Mouse (Mus musculus) CH12F3 (cell line): ENCODE data around the gene Agps.

Experiments used
- in situ Hi-C: fragments of 300-500 bp; cut with MboI; formaldehyde crosslinking; loops from 2 replicates; pipeline ENCODE4 v1.14.3; 2020; ENCODE audit warnings: low sequenced_read_pairs

The Agps gene

DNA sequence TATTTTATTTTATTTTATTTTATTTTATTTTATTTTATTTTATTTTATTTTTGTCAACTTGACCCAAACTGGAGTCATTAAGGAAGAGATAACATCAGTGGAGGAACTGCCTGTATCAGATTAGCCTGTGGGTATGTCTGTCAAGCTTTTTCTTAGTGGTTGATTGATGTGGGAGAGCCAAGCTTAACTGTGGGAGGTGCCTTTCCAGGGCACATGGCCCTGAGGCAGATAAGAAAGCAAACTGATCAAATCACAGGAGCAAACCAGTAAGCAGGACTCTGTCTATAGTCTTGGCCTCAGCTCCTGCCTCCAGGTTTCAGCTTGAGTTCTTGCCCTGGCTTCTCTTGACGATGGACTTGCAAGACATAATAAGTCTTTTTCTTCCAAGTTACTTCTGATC is 6.4 kb upstream of the Agps start:
- in situ Hi-C loops: no loop called here

DNA sequence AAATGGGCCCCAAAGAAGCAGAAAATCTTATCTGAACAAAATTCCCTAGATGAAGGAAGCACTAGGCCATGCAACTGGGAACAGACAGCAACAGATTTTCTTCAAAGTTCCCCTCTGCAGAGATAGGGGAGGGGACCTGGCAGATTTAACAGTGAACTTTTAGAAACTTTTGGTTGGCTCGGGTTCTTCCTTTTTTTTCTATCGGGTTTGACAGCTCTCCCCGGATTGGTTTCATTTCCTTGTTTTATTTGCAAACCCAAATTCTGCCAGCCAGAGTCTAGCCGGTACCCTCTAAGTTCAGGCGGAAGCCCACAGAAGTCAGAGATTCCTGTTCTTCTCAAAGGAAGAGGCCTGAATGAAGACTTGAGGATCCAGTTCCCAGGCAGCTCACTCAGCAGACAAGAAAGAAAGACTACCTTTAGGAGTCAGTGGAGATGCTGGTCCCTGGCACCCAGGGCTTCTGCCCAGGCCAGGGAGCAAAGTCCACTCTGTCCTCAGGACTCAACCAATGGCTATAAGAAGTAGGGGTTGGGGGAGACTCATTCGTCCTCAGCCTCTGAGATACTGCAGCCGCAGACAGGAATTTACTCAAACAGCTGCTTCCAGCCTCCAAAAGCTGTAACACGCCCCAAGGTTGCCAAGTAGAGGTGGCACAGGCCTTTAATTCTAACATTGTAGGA is 2.9 kb upstream of the Agps start:
- in situ Hi-C loops: no loop called here

- in situ Hi-C loops: no loop called here
These were observed 1.7 kb upstream of the Agps start for GRCm38 (mm10) chr2:75830233-75830632.

DNA sequence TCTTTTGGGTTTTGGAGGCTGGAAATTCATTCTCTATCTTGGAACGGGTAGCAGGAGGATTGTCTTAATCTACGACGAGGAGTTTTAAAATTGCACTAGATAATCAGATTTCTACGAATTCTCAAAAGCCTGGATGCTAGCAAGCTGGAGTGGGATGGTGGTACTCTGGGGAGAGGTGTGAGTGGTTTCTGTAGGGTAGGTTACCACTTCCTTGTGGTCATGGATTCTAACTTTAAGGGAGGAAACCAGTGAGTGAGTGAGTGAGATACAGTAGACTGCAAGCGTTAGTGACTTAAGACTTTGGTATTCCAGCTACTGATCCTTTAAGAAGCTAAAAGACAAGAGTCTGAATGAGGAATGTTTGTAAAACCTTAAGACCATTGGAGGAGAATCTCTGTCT is 804 bp downstream of the Agps start:
- in situ Hi-C loops: no loop called here

DNA sequence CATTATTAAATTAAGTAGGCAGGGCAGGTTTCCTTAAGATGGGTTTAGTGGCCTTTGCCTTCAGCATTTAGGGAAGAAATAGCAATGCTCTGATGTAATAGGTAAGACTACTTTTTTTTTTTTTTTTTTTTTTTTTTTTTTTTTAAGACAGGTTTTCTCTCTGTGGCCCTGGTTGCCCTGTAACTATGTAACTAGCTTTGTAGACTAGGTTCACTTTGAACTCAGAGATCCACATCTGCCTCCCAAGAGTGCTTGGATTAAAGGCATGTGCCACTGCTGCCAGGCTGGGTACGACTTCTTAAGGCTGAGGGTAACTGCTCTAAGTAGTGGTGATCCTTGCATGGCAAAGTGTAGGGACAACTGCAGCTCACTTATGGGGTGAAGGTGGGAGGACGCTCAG is 2.5 kb downstream of the Agps start:
- in situ Hi-C loops: no loop called here

DNA sequence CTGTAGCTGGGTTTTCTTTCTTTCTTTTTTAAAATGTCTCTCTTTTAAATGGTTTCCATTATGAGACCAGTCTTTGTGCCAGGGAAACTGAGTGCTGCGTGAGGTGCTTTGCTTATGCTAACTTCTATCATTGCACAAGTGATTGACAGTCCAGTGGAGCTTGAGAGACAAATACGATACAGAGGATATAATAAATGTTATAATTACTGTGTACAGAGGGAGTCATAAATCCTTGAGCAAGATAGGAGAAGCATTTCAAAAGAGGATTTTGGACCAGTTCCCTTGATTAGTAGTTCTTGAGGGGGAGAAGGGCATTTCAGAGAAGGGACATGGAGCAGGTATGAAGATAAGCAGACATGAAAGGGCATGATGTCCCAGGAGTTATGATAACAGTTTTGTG is 10.3 kb downstream of the Agps start:
- in situ Hi-C loops: no loop called here

GRCm38 (mm10) chr2:75847708-75848107 is 15.7 kb downstream of the Agps start:
- in situ Hi-C loops: loop anchor here (5.0 kb wide), 1 partner anchor 55 kb away; no protein-coding TSS in a partner anchor

- in situ Hi-C loops: no loop called here
These were observed 20.5 kb downstream of the Agps start for GRCm38 (mm10) chr2:75852483-75852882.

DNA sequence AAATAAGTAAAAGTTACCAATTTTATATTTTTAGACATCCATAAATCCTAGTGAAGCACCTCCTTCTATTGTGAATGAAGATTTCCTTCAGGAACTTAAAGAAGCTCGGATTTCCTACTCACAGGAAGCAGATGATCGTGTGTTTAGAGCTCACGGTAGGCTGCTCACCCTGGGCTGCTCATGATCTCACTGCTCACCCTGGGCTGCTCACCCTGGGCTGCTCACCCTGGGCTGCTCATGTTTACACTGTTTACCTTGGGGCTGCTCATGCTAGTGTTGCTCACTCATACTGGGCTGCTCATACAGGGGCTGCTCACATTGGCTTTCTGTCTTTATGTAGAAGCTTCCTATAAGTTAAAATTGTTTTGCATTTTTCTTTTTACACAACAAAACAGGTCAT is 22.2 kb downstream of the Agps start:
- in situ Hi-C loops: no loop called here

DNA sequence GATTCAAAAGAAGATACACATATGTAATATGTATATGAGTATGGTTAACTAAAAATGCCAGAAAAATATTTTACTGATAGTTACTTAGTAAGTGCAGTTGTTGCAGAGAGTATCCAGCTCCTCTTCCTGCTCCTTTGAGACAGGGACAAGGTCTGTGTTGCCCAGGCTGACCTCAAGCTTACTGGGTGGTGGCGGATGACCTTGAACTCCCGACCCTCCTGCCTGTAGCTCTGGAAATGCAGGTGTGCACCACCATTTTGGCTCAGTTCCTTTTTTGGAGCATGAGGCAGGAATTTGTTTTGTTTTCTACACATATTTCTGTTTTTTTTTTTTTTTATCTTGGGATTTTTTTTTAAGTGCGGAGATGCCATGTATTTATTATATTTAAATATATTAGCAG is 29.1 kb downstream of the Agps start:
- in situ Hi-C loops: no loop called here

- in situ Hi-C loops: no loop called here
These were observed 37.6 kb downstream of the Agps start for GRCm38 (mm10) chr2:75869604-75870003.

- in situ Hi-C loops: no loop called here
These were observed 42.1 kb downstream of the Agps start for GRCm38 (mm10) chr2:75874008-75874559.

DNA sequence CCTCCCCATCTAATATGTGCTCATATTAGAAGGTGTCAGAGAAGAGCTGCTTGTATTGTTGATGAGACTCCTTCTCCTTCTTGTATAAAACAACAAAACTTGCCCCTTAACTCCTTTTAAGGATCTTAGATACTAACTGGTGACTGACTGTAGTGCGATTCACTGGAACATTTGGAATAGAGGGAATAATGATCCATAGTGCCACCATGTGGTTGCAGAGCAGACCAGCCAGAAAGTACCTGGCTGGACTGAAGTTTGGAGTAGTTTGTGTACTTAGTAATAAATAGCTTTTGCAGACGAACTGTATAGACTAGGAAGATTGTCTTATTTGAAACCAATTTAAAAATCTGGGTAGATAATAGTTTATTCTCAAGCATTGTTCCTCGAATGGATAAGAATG is 47.8 kb downstream of the Agps start:
- in situ Hi-C loops: no loop called here

DNA sequence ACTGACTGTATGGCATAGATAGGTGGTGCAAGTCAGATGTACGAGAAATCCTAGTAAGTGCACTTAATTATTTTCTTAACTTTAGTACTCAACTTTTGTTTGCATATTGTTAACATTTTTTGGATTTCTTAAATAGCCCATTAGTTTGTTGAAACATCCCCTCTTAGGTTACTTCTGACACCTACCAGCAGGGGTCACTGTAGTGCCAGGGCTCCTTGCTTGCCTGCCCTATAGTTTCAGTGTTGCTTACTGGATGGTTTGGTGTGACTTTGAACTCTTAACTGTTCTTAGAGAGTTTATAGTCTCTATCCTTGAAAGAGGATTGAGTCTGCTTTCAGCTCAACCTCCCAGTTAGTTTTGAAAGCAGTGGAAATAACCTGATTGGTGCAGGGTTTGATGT is 51.6 kb downstream of the Agps start:
- in situ Hi-C loops: no loop called here

DNA sequence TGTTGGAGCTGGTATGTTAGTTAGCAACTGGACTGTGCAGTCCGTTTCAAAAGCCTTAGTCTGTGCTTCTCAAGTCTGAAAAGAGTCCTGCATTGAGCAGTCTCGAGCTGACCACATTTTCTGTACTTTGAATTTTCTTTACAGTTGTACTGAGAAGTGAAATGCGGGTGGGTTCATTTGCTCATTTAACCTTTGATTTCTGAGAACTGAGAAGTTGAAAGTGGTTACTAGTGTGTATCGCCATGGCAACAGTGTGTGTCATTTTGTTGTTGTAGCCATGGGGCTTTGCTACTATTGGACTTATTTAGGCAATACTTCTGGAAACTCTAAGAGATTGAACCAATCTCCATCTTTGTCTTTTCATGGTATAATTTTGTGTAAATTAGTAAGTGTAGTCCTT is 60.0 kb downstream of the Agps start:
- in situ Hi-C loops: no loop called here

- in situ Hi-C loops: no loop called here
These were observed 63.7 kb downstream of the Agps start for GRCm38 (mm10) chr2:75895711-75896110.

GRCm38 (mm10) chr2:75900281-75900680 is 68.3 kb downstream of the Agps start:
- in situ Hi-C loops: no loop called here

- in situ Hi-C loops: no loop called here
These were observed 69.9 kb downstream of the Agps start for GRCm38 (mm10) chr2:75901869-75902268.

DNA sequence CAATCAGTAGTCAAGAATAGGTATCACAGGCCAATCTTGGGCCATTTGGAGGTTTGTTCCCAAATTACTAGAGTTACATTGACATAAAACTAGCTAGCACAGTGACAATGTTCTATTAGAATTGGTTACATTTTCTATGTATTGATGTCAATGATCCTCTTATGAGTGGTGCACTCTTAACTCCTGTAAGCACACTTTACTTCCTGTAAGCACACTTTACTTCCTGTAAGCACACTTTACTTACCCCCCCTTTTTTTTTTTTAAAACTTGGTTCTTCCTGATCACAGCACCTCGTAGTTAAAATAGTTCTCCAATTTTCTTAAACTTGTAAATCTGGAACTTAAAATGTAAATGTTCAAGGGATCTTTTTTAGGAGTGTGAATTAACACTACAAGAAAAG is 75.2 kb downstream of the Agps start:
- in situ Hi-C loops: no loop called here

GRCm38 (mm10) chr2:75915040-75915439 is 83.1 kb downstream of the Agps start:
- in situ Hi-C loops: no loop called here

GRCm38 (mm10) chr2:75923807-75924340 is 91.9 kb downstream of the Agps start:
- in situ Hi-C loops: no loop called here

DNA sequence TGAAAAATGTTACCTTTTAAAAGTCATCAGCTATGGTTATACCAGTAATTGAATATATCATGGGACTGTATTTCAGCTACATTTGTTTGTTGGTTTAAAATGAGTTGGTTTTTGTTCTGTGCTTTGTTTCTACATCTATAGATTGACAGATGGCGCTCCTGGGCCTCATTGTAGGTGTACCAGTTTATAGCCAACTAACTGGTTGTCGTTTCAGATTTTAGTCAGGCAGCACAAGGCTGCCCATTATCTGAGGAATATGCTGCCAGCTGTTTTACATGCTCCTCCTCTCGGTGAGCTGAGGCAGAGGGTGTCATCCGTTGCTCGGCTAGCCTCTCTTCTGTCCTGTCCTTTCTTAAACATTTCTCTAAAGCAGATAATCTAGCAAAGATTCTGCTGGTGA is 94.1 kb downstream of the Agps start:
- in situ Hi-C loops: no loop called here

DNA sequence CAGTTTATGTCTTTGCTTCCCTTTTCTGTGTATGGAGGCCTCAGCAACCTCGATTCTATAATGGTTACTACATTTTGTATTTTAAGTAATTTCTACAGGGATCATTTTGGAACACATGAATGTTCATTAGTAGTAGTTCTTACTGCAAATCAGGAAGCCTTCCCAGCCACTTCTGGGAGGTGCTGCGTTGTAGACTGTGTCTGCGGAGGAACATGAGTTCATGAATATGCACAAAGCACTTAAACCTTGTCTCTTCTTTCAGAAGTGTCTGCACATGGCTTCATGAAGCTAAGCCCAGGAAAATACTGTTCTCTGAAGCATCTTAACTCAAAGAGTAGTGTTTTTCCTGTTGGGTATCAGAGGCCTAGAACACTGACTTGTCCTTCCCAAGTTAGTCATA is 96.0 kb downstream of the Agps start:
- in situ Hi-C loops: no loop called here
